Mouse (Mus musculus) layer of hippocampus, adult 8-10 months (tissue): ENCODE results near the gene Morn1. TPM values are rescaled to one million over a fixed set of nuclear protein-coding genes. Genes with fewer than 3 reads are reported as not detected.
A peak's percentile ranks its signal among the peaks of the same experiment; 100 is the strongest.

ENCODE experiments used
- DNase-seq, 2 experiments: peaks; one replicate each; pipeline ENCODE4 v3.0.0; 2022; ENCODE audit warnings: low spot score in 2 of 2
- total RNA-seq, 4 experiments: library from RNA; stranded (reverse); gene quantifications; 2 replicates each; pipeline ENCODE4 v1.2.4; 2022

Gene Morn1
- total RNA-seq, 4 experiments from 2014 or later: 11.5 to 19.0 (median 16.4) TPM

GRCm38 (mm10) chr4:155157871-155158542, 71.6 kb downstream of the Morn1 start:
- no peak for DNase-seq

DNA sequence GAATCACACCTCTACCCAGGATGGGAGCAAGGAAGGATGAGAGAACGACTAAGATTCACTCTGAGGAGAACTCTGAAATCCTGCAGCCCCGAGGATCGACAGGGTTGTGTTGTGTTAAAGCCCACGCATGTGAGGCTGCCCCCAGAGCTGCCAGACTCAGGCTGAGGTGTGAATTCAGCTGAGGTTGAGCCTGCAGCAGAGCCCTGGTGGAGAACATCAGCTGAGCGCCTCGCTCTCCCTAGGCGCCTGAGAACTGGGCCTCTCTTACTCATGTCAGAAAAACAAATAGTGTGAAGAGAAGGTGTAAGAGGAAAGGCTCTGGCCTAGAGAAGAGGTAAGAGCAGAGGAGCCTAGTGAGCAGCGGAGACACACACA, 72.2 kb downstream of the Morn1 start:
- no peak for DNase-seq

DNA sequence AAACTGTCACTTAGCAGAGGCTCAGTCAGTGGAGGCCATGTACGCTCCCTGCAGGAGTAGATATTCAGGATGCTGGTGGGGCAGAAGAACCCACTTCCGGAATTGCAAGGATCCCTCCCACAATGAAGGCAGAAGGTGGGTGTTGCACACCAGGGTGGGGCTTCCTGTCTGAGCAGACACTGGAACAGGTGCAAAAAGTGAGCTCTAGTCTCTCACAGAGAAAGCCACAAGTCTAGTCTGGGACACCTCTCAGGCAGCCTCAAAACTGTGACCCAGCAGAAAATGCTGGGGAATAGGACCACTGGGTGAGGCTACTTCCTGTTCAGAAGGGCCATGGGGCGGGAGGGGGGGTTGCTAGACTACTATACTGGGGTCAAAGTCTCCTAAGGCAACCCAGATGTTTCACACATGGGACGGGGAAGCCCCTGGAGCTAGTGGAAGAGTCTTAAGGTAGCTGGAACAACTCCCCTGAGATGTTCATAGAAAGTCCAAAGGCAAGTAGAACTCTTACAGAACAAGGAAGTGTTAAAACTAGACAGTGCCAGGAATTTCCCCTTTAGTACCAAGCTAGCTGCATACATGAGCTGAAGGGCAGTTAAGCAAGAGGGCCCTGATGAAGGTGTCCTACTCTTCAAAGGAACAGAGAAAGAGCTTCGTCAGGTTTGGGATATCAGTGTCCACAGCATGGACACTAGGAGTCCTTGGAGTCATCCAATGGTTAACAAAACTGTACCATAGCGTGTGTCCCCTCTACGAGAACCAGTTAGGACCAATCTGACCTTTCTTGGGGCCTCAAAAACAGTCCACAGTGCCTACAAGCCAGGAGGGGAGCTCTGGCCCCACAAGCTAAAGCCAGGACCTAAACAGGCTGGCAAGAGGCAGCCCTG, 76.3 kb downstream of the Morn1 start:
- no peak for DNase-seq

DNA sequence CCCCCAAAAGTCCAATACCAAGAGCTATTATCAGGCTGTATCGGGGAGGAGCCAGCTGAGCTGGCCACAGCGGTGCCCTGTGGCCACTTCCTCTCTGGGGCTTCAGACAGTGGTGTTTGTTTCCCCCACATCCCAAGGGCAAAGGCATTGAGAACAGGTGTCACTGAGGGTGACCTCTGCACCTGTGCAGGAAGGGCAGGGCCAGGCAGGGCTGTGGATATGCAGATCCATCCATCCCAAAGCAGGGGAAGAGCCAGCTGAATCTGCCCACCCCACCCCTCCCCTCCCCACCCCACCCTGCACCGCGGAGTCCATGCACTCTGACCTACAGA, 76.9 kb downstream of the Morn1 start:
- no peak for DNase-seq

GRCm38 (mm10) chr4:155163685-155164084, 77.3 kb downstream of the Morn1 start:
- no peak for DNase-seq

DNA sequence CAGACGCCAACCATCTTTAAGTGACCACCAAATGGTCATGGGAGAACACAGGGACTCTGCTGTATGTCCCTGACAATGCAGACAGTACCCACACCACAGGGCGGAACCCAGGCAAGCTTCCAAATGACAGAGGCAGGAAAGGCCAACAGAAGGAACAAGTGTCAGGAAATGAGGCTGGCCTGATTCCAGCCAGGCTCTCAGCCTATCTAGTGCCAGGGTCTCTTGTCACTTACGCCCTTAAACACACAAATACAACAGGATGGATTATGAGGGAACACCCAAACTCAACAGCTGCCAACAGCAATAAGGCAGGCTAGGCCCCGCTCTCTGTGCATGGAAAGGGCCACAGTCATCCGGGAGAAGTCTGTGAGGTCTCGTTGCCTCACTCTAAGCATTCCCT, 78.2 kb downstream of the Morn1 start:
- DNase-seq: no peak

GRCm38 (mm10) chr4:155165861-155166260, 79.5 kb downstream of the Morn1 start:
- no peak for DNase-seq

GRCm38 (mm10) chr4:155168835-155169252, 82.5 kb downstream of the Morn1 start:
- no peak for DNase-seq

- DNase-seq: no peak
Measured at GRCm38 (mm10) chr4:155170614-155171212, 84.3 kb downstream of the Morn1 start.

DNA sequence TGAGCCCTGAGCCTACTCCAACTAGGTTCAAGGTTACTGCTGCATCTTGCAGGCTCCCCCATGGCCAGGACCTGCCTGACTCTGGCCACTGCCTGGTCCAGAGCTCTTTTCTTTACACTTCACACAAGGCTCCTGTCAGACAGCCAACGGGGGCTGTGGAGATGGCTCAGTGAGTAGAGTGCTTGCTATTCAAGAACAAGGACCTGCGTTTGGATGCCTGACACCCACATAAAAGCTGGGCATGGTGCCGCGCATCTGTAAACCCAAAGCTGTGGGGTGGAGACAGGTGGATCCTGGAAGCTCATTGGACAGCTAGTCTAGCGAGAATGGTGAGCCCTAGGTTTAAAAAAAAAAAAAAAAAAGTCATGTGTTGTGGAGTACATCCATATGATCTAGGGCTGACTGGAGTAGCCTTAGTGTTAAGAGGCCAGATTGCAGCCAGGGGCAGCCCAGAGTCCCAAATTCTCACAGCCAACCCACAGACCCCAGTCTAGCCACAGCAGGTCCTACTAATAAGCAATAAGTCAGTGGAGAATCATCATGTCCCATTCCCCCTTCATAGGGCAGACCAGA, 85.7 kb downstream of the Morn1 start:
- DNase-seq: peak in 1 of 2 experiments; percentile 59

DNA sequence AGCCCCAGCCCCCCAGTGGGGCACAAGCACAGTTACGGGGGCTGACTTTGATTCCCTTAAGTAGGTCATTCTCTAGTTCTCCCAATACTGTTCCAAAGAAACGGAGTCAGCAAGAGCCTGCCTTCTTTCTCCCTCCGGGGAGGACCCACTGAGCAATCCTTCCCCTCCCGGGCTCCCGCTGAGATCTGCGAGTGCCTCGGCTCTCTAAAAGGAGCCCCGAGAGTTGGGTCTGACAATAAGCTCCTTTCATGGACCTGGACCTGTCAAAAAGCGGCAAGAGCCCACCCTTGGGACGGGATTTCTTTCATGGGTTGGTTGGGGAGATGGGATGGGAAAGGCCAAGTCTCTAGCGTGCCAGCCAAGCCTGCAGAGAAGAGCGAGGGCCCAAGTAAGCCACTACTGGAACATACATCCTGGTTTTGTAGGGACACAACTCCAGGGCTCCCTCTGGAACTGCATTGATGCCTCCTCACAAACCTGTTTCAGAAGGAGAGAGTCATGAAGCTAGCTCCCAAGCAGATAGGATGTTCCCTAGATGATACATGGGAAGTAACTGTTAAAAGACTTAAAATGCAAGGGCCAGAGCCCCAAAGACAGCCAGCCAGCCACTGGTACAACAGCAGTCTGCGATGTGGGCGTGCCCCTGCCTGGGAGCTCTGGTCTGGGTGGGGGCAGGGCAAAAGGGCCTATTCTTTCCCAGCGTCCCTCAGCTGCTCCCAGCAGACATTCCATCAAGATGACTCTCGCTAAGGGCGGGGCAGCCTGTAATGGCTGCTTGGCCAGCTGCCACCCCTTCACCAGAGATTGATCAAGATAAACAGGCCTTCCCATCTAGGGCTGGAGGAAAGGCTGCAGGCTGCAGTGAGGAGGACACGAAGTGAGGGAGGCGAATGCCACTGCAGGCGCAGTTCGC, 86.8 kb downstream of the Morn1 start:
- peak; percentile 81 to 82 for DNase-seq

- no peak for DNase-seq
Measured at GRCm38 (mm10) chr4:155173822-155174785, 87.7 kb downstream of the Morn1 start.

GRCm38 (mm10) chr4:155176210-155176609, 89.8 kb downstream of the Morn1 start:
- no peak for DNase-seq

DNA sequence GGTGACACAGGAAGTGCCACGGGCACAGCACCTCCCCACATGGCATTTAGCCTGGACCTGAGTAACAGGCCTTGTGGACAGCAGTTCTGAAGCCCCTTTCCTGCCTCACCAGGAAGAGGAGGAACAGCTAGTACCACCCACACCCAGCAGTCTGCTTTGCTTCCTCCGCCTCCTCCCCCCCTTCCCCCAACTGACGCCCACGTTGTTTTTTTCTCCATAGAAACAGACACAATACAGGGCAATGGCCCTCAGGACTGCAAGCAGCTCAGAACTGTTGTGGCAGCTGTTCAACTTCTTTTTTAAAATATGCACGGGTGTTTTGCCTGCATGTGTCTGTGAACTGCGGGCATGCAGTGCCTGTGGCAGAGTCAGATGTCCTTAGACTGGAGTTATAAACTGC, 91.9 kb downstream of the Morn1 start:
- peak; percentile 51 to 63 for DNase-seq

- DNase-seq: no peak
Measured at GRCm38 (mm10) chr4:155178981-155179512, 92.7 kb downstream of the Morn1 start.

DNA sequence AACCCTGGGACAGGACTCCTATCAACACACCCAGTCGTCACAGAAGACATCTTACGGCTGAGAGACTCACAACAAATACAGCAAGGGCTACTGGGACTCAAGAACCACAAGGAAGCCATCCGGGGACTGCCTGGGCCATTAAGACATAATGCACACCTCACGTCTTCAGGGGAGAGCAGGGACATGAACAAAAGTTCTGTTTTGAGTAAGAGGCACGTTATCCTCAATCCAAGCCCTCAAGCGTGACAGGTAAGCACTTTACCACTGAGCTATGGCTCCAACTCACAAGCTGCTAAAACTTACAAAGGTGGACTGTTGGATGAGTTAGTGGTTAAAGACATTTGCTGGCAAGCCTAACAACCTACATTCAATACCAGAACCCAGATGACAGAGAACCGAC, 96.8 kb downstream of the Morn1 start:
- DNase-seq: no peak

DNA sequence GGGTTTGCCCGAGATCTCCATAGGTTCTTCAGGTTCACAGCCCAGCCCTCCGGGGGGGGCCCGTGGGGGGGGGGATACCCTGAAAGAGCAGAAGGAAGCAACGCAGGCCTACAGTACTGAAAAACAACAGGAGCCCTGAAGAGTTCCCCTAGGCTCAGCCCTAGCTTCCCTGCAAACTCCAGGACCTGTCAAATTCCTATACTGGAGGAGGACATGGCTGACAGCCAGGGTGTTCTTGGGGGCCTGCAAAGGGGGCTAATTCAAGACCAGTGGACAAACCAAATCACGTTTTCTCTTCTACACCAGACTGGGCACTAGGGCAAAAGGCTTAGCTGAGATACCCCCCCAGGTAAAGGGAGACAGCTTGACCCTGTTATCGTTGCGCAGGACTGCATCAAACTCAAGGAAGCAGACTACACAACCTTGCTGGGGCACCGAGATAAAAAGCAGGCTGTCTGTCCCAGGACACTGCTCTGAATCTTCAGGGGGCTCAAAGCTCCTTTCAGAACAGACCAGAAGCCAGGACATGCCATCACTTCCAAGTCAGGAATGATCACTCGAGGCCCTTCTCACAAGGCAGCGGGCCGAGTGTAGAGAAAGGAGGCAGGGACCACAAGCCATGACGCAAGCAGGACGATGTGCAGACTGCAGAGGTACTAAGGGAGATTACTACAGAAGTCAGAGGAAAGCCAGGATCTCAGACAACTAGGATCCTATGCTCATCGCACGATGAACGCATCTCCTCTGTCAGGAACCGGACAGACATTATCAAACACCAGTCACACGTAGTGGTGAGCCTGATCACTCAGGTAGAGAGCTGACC, 98.1 kb downstream of the Morn1 start:
- DNase-seq: no peak

DNA sequence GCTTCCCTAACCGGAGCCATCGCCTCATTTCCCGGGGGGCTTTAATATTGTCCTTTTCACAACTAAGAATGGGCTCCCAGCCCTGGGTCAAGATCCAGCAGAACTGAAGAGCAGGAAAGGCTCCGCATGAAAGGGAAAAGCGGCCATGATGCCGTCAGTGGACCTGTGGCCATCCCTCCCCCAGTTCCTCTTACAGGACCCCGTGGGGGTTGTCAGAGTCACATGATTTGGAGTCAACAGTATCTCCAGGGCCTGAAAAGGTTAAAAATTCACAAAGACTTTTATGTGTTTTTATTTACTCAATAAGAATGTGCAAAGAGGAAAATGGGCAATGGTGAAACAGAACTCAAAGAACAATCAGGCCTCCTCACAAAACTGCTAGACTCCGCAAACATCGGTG, 99.5 kb downstream of the Morn1 start:
- no peak for DNase-seq

DNA sequence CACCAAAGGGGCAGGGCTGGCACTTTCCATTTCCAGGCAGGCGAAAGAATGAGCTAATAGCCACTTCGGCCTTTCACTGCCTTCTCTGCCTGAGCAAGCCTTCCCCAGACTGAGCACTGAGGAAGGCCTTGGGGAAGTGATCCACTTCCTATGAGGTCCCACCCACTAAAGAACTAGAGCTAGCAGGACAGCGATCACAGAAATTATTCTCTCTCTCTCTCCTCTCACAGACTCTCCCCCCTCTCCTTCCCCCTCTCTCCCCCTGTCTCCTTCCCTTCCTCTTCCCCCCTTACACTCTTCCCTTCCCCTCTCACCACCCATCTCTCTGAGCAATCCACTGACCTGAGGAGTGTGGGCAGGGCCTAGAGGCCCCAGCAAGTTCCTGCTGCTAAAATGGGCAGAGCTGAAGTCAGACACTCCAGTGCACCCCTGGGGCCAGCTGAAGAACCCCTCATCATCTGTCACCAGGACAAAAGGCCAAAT, 100.9 kb downstream of the Morn1 start:
- no peak for DNase-seq
